Mouse (Mus musculus) heart, embryonic 15.5 days (tissue): ENCODE measurements around the gene Haspin. TPM values are rescaled to one million over a fixed set of nuclear protein-coding genes. Genes with fewer than 3 reads are reported as not detected.

Experiments
- ATAC-seq: fragments of 200-750 bp; cut with Nextera tagmentation; replicated peaks from 2 replicates; pipeline ENCODE4 v1.8.0; 2017; ENCODE audit warnings: low read depth, moderate TSS enrichment; ENCODE audit not compliant: insufficient number of reproducible peaks, insufficient read depth, low FRiP score
- H3K27ac ChIP-seq: fragments of 300-500 bp; sonication (generic); 2 replicates; pipeline ENCODE4 v1.5.1; 2015; ENCODE audit warnings: mild to moderate bottlenecking, inconsistent platforms
- H3K27me3 ChIP-seq: fragments of 300-500 bp; sonication (generic); 2 replicates; pipeline ENCODE4 v1.6.1; 2015; ENCODE audit warnings: inconsistent platforms
- H3K36me3 ChIP-seq: fragments of 300-500 bp; sonication (generic); 2 replicates; pipeline ENCODE4 v1.6.1; 2015; ENCODE audit warnings: mild to moderate bottlenecking, inconsistent platforms
- H3K4me1 ChIP-seq: fragments of 300-500 bp; sonication (generic); replicated peaks from 2 replicates; pipeline ENCODE4 v1.6.1; 2015; ENCODE audit warnings: inconsistent platforms
- H3K4me2 ChIP-seq: fragments of 300-500 bp; sonication (generic); 2 replicates; pipeline ENCODE4 v1.6.1; 2015; ENCODE audit warnings: inconsistent platforms, mild to moderate bottlenecking, moderate library complexity
- H3K4me3 ChIP-seq: fragments of 300-500 bp; sonication (generic); 2 replicates; pipeline ENCODE4 v1.5.1; 2015; ENCODE audit warnings: mild to moderate bottlenecking, inconsistent platforms
- H3K9ac ChIP-seq: fragments of 300-500 bp; sonication (generic); 2 replicates; pipeline ENCODE4 v1.6.1; 2015; ENCODE audit warnings: mild to moderate bottlenecking, inconsistent platforms
- H3K9me3 ChIP-seq: fragments of 300-500 bp; sonication (generic); replicated peaks from 2 replicates; pipeline ENCODE4 v1.6.1; 2016; ENCODE audit warnings: inconsistent platforms
- WGBS: fragments of 180-500 bp; shearing (Covaris S2); methylation state at CpG from one replicate; pipeline ENCODE4 v1.1.7; 2015; ENCODE audit warnings: mixed read lengths; 5-methylcytosine and 5-hydroxymethylcytosine counted together
- polyA plus RNA-seq: library from polyadenylated mRNA; unstranded; fragments of >200 nt; fragmentation: Nextera tagmentation; extraction: Ambion mirVana; gene quantifications from 2 replicates; pipeline ENCODE4 v1.2.1, GENCODE M21; 2015

The Haspin gene
- 10.0 and 11.4 TPM in 2 replicates for polyA plus RNA-seq

DNA sequence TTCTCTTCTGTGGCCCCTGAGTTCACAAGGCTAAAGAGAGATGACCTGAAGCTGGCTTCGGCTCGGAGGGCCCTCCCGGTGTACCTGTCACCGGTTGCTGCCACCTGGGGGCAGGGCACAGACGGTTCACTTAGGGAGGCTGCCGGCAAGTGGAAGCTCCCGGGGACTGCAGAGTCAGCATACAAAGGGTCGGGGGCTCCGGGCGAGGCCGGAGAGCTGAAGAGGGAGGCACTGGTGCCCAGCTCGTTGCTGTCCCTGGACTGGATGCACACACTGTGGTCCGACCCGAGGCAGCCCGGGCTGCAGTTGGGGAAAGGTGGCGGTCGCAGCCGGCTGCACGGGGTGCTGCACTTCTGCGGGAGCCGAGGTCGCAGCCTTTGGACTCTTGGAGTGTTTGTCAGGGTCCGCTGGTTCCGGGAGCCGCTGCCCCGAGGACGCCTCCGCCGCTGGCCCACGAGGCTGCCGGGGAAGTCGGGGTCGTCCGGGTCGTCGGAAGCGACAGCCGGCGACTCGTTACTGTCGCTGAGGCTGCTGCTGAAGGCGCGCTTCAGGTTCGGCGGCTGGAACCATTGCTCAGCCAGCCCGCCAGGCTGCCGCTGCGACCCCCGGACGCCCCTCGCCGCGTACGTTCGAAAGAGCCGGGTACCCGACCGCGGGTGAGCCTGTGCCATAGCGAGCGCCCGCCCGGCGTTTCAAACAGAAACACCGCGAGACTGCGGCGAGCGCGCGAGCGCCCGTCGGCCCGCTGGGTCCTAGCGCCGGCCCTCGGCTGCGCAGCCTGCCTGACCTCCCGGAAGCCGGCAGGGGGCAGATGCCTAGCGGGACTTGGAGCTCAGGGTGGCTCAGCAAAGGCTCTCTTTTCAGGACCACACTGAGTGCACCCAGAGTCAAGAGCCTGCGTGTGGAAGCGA lies at the start of gene Haspin:
Haspin (minus strand) TSS at position 704 of the 911 bp plus-strand sequence.
- Histone ChIP-seq H3K27ac (peak within 1 kb of the TSS; percentile 39; the same call in 1 of the 2 replicates), H3K4me1 (peaks cover 39% of the 10 kb centered on the region), H3K36me3 (no peaks in the 10 kb centered on the region), H3K9ac (peak within 1 kb of the TSS; percentile 73), H3K4me2 (peak within 1 kb of the TSS; percentile 94), H3K4me3 (peak within 1 kb of the TSS; percentile 94), H3K27me3 (no peaks in the 10 kb centered on the region), H3K9me3 (no peaks in the 10 kb centered on the region)
- ATAC-seq = peak; percentile 91
- under 1% methylated on average over 83 of the region's 84 CpGs for whole genome bisulfite sequencing

- Histone ChIP-seq H3K9ac (no peak overlapping the region), H3K4me2 (no peak overlapping the region), H3K27ac (no peak overlapping the region), H3K4me1 (no peaks in the 10 kb centered on the region), H3K9me3 (no peaks in the 10 kb centered on the region), H3K36me3 (peaks cover 32% of the 10 kb centered on the region), H3K4me3 (no peak overlapping the region), H3K27me3 (no peaks in the 10 kb centered on the region)
- no peak for ATAC-seq
- WGBS = 82% methylated on average over 6 of the region's 6 CpGs
Measured at GRCm38 (mm10) chr11:73187231-73187630, 49.1 kb upstream of the Haspin start.

DNA sequence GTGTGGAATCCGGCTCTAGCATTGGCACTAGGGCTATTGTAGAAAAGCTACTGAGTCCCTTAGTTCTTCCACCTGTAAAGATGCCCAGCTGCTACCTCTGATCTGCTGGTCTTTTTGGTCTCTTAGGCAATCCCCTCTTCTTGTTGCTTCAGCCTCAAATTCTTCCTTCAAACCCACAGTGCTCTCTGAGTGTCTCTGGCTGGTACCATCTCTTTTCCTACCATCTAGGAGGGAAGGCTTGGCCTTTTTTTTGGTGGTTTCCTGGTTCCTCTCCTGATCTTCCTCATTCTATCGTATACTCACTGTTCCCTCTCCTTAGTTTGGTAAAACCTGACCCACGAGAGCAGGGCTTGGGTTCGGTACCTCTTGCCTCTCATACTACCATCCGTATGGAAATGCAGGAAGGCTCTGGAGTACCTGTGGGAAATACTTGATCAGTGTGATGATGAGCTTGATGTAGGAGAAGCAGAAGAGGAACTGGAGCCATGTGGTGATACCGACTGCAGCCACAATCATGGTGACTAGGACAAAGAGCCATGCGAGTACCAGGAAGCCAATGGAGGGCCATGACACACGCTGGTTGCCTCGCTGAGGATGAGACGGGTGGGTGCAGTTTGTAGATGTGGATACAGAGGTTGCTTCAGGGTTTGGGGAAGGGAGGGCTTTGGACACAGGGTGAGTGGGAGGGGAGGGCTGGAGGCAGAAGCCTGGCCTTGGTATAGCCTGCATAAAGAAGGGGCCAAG lies 48.0 kb upstream of the Haspin start:
- ATAC-seq = no peak
- H3K27me3 ChIP-seq = no peaks in the 10 kb centered on the region
- WGBS = 86% methylated on average over 10 of the region's 10 CpGs
- no peak overlapping the region for H3K27ac ChIP-seq
- H3K4me2 ChIP-seq = no peak overlapping the region
- H3K4me3 ChIP-seq = no peak overlapping the region
- no peaks in the 10 kb centered on the region for H3K4me1 ChIP-seq
- no peak overlapping the region for H3K9ac ChIP-seq
- peaks cover 34% of the 10 kb centered on the region for H3K36me3 ChIP-seq
- H3K9me3 ChIP-seq = no peaks in the 10 kb centered on the region

DNA sequence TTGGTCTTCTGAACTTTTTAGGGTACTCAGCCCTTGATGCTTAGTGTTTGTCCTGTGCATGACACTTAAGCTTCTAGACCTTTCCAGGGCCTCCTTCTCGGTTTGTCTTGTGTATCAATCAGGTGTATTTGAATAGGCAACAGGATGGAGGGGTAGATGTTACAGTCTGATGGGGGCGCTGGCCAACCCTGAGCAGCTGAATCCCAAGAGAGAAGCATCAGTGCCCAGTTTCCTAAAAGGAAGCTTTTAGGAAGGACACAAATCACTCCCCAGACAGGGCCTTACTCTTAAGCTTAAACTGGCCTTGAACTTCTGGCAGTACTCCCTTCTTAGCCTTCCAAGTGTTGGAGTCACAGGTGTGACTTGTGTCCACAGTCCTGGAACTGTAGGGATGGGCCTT lies 39.8 kb upstream of the Haspin start:
- no peaks in the 10 kb centered on the region for H3K9me3 ChIP-seq
- peaks cover 23% of the 10 kb centered on the region for H3K4me1 ChIP-seq
- no peaks in the 10 kb centered on the region for H3K27me3 ChIP-seq
- peak overlapping the region; percentile 81 for H3K4me3 ChIP-seq
- 8% methylated on average over 2 of the region's 2 CpGs for WGBS
- H3K4me2 ChIP-seq = peak overlapping the region; percentile 77
- H3K9ac ChIP-seq = peak overlapping the region; percentile 87
- no peak for ATAC-seq
- peak overlapping the region; percentile 98 for H3K27ac ChIP-seq
- H3K36me3 ChIP-seq = peaks cover 23% of the 10 kb centered on the region

DNA sequence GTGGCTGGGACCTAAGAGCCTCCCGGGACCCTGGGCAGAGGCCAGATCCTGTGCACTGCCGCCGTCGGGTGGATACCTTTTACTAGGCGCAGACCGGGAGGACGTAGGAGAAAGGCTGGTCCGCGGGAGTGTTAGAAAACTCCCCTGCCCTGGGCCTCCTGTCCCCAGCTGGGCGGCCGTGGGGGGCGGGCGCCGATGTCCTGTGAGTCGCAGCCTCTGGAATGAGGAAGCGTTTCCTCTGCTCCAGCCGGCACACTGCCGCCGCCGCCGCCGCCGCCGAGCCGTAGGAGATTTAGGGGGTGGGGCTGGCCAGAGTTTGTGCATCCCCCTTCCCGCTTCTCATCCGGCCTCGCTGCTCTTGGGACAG lies 39.4 kb upstream of the Haspin start:
- Histone ChIP-seq H3K27ac (peak overlapping the region; percentile 98), H3K4me1 (peaks cover 27% of the 10 kb centered on the region), H3K27me3 (no peaks in the 10 kb centered on the region), H3K4me2 (peak overlapping the region; percentile 77), H3K36me3 (peaks cover 23% of the 10 kb centered on the region), H3K4me3 (peak overlapping the region; percentile 81), H3K9me3 (no peaks in the 10 kb centered on the region), H3K9ac (peak overlapping the region; percentile 87)
- ATAC-seq = peak; percentile 88
- WGBS = under 1% methylated on average over 28 of the region's 28 CpGs

- 0% methylated on average over 81 of the region's 81 CpGs for WGBS
- H3K4me3 ChIP-seq = peak within 1 kb of the TSS; percentile 81
- peak within 1 kb of the TSS; percentile 77 for H3K4me2 ChIP-seq
- H3K27ac ChIP-seq = peak within 1 kb of the TSS; percentile 98
- no peaks in the 10 kb centered on the region for H3K27me3 ChIP-seq
- H3K9ac ChIP-seq = peak within 1 kb of the TSS; percentile 94
- H3K36me3 ChIP-seq = peaks cover 18% of the 10 kb centered on the region
- no peaks in the 10 kb centered on the region for H3K9me3 ChIP-seq
- H3K4me1 ChIP-seq = peaks cover 33% of the 10 kb centered on the region
- peak; percentile 98 for ATAC-seq
Measured at GRCm38 (mm10) chr11:73176608-73177508, 38.8 kb upstream of the Haspin start, which contains the start of the genes Emc6 and Tax1bp3. Gene Emc6 (minus strand): TSS chr11:73177037. Gene Tax1bp3 (plus strand): TSS chr11:73177083.

GRCm38 (mm10) chr11:73176186-73176585 lies 38.1 kb upstream of the Haspin start:
- under 1% methylated on average over 15 of the region's 15 CpGs for WGBS
- Histone ChIP-seq H3K9ac (peak overlapping the region; percentile 94), H3K9me3 (no peaks in the 10 kb centered on the region), H3K36me3 (peaks cover 18% of the 10 kb centered on the region), H3K4me1 (peaks cover 38% of the 10 kb centered on the region), H3K27ac (peak overlapping the region; percentile 78), H3K27me3 (no peaks in the 10 kb centered on the region), H3K4me2 (peak overlapping the region; percentile 74), H3K4me3 (peak overlapping the region; percentile 81)
- ATAC-seq = no peak

GRCm38 (mm10) chr11:73175612-73176011 lies 37.5 kb upstream of the Haspin start:
- H3K36me3 ChIP-seq = peaks cover 16% of the 10 kb centered on the region
- no peaks in the 10 kb centered on the region for H3K27me3 ChIP-seq
- ATAC-seq = no peak
- H3K4me3 ChIP-seq = peak overlapping the region; percentile 81
- peak overlapping the region; percentile 74 for H3K4me2 ChIP-seq
- H3K9ac ChIP-seq = peak overlapping the region; percentile 94
- no peak overlapping the region for H3K27ac ChIP-seq
- WGBS = 42% methylated on average over 8 of the region's 8 CpGs
- peaks cover 38% of the 10 kb centered on the region for H3K4me1 ChIP-seq
- H3K9me3 ChIP-seq = no peaks in the 10 kb centered on the region

- Histone ChIP-seq H3K9me3 (no peaks in the 10 kb centered on the region), H3K4me2 (no peak overlapping the region), H3K27me3 (no peaks in the 10 kb centered on the region), H3K27ac (peak overlapping the region; percentile 5), H3K4me1 (peaks cover 28% of the 10 kb centered on the region), H3K4me3 (no peak overlapping the region), H3K36me3 (peaks cover 13% of the 10 kb centered on the region), H3K9ac (0 out of 2 replicates have a peak overlapping the region, but pooled peaks have one; percentile 18)
- WGBS = 33% methylated on average over 5 of the region's 5 CpGs
- ATAC-seq = no peak
Measured at GRCm38 (mm10) chr11:73172186-73172585, 34.1 kb upstream of the Haspin start.

- H3K4me1 ChIP-seq = peaks cover 16% of the 10 kb centered on the region
- H3K4me3 ChIP-seq = no peak overlapping the region
- peaks cover 8% of the 10 kb centered on the region for H3K36me3 ChIP-seq
- no peak overlapping the region for H3K9ac ChIP-seq
- no peak overlapping the region for H3K27ac ChIP-seq
- no peaks in the 10 kb centered on the region for H3K9me3 ChIP-seq
- H3K27me3 ChIP-seq = no peaks in the 10 kb centered on the region
- ATAC-seq = no peak
- WGBS = 42% methylated on average over 4 of the region's 4 CpGs
- no peak overlapping the region for H3K4me2 ChIP-seq
Measured at GRCm38 (mm10) chr11:73169231-73169630, 31.1 kb upstream of the Haspin start.
